Mouse (Mus musculus): ENCODE measurements around the gene Khdrbs2.

- TF ChIP-seq HCFC1 (IDR thresholded peaks at IDR 0.05; ENCODE audit: borderline replicate concordance, insufficient read depth, low read length) (no peak), CHD2 (IDR thresholded peaks at IDR 0.05; ENCODE audit: low read depth, low read length) (no peak), ZNF384 (IDR thresholded peaks at IDR 0.05; ENCODE audit: low read depth, low read length) (no peak), MAFK (IDR thresholded peaks at IDR 0.05; ENCODE audit: insufficient read depth, low read depth, low read length) (no peak), ZC3H11A (IDR thresholded peaks at IDR 0.05; ENCODE audit: borderline replicate concordance, low read depth, low read length) (no peak)
Observed at GRCm38 (mm10) chr1:32443927-32444326, 271.4 kb downstream of the Khdrbs2 start.
